Mouse (Mus musculus) neural tube, embryonic 11.5 days (tissue): ENCODE measurements at regions not wholly inside any gene's neighbourhood (a gene's known extent, or its start where the extent isn't known, plus 50 kb on each side); places are given as distances from the start of the nearest gene placed in this dataset.

Experiments used
- ATAC-seq: fragments of 200-750 bp; cut with Nextera tagmentation; 2 replicates; pipeline ENCODE4 v1.8.0; 2017; ENCODE audit warnings: moderate number of reproducible peaks, mild to moderate bottlenecking, moderate TSS enrichment, moderate library complexity; ENCODE audit not compliant: insufficient read depth, low FRiP score, low TSS enrichment
- DNase-seq: peaks from one replicate; pipeline ENCODE4 v3.0.0-alpha.2; 2015; ENCODE audit warnings: low spot score
- H3K27ac ChIP-seq: fragments of 300-500 bp; sonication (generic); 2 replicates; pipeline ENCODE4 v1.5.1; 2014; ENCODE audit warnings: low read depth, mild to moderate bottlenecking, low read length
- H3K27me3 ChIP-seq: fragments of 300-500 bp; sonication (generic); 2 replicates; pipeline ENCODE4 v1.6.1; 2014; ENCODE audit warnings: mild to moderate bottlenecking, low read length, mixed read lengths; ENCODE audit not compliant: control insufficient read depth, insufficient read depth
- H3K36me3 ChIP-seq: fragments of 300-500 bp; sonication (generic); 2 replicates; pipeline ENCODE4 v1.6.1; 2014; ENCODE audit warnings: mild to moderate bottlenecking, low read length, moderate library complexity, mixed read lengths; ENCODE audit not compliant: control insufficient read depth, insufficient read depth
- H3K4me1 ChIP-seq: fragments of 300-500 bp; sonication (generic); 2 replicates; pipeline ENCODE4 v1.6.1; 2014; ENCODE audit warnings: low read length, mixed read lengths; ENCODE audit not compliant: control insufficient read depth, insufficient read depth
- H3K4me2 ChIP-seq: fragments of 300-500 bp; sonication (generic); 2 replicates; pipeline ENCODE4 v1.6.1; 2014; ENCODE audit warnings: low read depth, mild to moderate bottlenecking, moderate library complexity
- H3K4me3 ChIP-seq: fragments of 300-500 bp; sonication (generic); 2 replicates; pipeline ENCODE4 v1.5.1; 2014; ENCODE audit warnings: low read depth, low read length
- H3K9ac ChIP-seq: fragments of 300-500 bp; sonication (generic); 2 replicates; pipeline ENCODE4 v1.6.1; 2014; ENCODE audit warnings: mild to moderate bottlenecking, low read length
- H3K9me3 ChIP-seq: fragments of 300-500 bp; sonication (generic); 2 replicates; pipeline ENCODE4 v1.6.1; 2016; ENCODE audit warnings: low read length; ENCODE audit not compliant: control insufficient read depth
- WGBS: fragments of 180-500 bp; shearing (Covaris S2); extraction: QIAGEN DNeasy Blood & Tissue Kit; methylation state at CpG from one replicate; pipeline ENCODE4 v1.1.7; 2014; 5-methylcytosine and 5-hydroxymethylcytosine counted together

DNA sequence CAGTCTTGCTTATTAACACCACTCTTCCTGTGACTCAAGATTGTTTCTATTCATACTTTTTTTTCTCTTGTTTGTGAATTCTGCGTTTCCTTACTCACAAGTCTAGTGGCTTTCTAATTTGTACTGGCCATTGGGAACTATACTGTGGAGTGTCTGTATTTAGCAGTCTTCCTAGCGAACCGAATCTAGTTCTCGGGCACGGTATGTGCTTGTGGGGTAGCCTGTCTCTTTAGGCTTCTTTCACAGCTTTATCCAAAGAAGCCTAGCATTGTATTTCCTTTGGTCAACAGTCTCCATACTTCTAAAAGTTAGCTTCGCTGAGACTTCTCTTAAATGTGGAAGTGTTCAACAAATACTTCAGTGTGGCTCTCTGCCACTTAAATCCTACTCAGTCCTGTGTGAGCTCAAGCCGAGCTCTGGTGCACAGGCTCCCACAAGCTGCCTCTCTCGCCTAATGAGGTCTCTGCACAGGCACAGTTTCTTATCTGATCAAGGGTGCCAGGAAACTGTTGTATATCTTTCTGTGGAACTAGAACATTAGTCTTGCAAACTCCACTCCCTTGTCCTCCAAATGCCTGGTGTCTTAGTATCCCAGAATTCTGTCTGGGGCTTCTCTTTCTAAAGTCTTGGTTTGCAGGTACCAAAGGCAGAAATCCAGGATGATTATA lies 171.9 kb upstream of the Slco3a1 start:
- Histone ChIP-seq H3K36me3 (no peaks in the 10 kb centered on the region), H3K9me3 (no peaks in the 10 kb centered on the region), H3K4me3 (no peak overlapping the region), H3K4me2 (no peak overlapping the region), H3K9ac (no peak overlapping the region), H3K4me1 (no peaks in the 10 kb centered on the region), H3K27ac (no peak overlapping the region), H3K27me3 (no peaks in the 10 kb centered on the region)
- 88% methylated on average over 8 of the region's 8 CpGs for WGBS
- no peak for ATAC-seq
- DNase-seq, result no peak

DNA sequence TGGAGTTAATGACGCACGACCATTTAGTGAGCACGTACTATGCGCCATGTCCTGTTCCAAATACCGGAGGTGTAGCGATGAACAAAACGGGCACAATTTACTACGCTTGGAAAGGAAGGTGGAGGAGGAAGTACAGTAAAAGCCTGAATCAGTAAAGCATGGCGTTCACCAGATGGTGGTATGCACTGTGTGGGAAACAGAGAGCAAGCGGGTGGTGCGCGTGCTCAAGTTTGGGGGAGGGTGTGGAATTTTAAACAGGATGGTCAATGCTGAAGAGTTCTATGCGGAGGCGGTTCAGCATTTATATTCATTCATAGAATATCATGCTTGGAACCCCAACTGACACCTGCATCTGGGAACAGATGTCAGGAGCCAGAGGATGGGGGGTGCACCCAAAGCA lies 164.7 kb upstream of the Slco3a1 start:
- ATAC-seq (no peak), DNase-seq (no peak)
- H3K36me3 ChIP-seq, result no peaks in the 10 kb centered on the region
- 94% methylated on average over 14 of the region's 14 CpGs for WGBS
- no peaks in the 10 kb centered on the region for H3K4me1 ChIP-seq
- no peak overlapping the region for H3K4me2 ChIP-seq
- H3K9ac ChIP-seq, result no peak overlapping the region
- no peaks in the 10 kb centered on the region for H3K9me3 ChIP-seq
- H3K27ac ChIP-seq, result no peak overlapping the region
- no peak overlapping the region for H3K4me3 ChIP-seq
- no peaks in the 10 kb centered on the region for H3K27me3 ChIP-seq

DNA sequence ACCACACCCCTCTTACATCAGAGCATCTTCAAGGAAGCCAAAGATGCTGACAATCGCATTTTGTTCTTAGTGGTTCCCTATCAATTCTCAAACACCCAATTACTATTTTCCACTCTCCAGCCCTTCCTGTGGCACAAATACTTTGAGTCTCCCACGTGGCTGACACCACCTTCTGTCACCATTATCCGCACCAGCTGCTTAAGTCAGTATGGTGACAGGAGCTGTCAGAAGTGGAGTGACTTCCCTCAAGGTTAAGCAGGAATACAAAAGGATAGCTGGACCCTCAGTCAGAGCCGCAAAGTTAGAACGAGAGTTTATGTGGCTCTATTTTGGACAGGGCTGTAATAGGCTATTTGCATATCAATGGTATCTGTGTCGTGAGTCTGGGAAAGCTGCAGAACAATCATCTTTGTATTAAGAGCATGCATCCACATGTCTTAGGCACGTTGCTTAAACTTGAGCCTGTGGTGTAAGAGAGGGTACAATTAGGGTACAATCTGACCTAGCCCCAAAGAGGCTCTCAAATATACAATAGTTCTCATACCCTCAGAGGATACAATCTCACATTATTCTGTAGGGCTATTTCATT lies 155.5 kb upstream of the Slco3a1 start:
- 42% methylated on average over 7 of the region's 7 CpGs for WGBS

DNA sequence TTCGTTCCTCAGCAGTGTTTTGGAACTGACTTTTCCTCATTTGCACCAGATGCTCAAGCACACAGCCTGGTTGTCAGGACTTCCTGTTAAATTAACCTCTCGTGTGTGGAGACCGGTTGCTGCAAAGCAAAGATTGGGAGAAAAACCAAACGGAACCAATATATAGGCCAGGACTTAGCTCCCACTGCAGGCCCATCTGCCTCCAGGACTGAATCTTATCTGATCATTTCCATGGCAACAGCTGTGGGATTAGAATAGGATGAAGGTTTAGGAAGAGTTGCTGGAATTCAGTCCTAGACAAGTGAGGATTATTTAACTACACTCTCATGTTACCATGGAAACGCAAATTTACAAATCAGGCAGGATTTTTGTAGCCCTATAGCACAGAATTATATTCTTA lies 154.4 kb upstream of the Slco3a1 start:
- WGBS, result 49% methylated on average over 5 of the region's 5 CpGs
- no peaks in the 10 kb centered on the region for H3K4me1 ChIP-seq
- no peak overlapping the region for H3K27ac ChIP-seq
- no peak overlapping the region for H3K4me3 ChIP-seq
- H3K9ac ChIP-seq, result no peak overlapping the region
- H3K9me3 ChIP-seq, result no peaks in the 10 kb centered on the region
- DNase-seq, result peak; percentile 24
- H3K36me3 ChIP-seq, result no peaks in the 10 kb centered on the region
- H3K4me2 ChIP-seq, result no peak overlapping the region
- no peaks in the 10 kb centered on the region for H3K27me3 ChIP-seq
- ATAC-seq, result no peak

More for the DNA sequence above, 155.5 kb upstream of the Slco3a1 start:
- H3K27me3 ChIP-seq, result no peaks in the 10 kb centered on the region
- H3K27ac ChIP-seq, result no peak overlapping the region
- DNase-seq (peak; percentile 19), ATAC-seq (peak; percentile 50; the same call in 1 of the 2 replicates)
- no peak overlapping the region for H3K4me3 ChIP-seq
- no peaks in the 10 kb centered on the region for H3K9me3 ChIP-seq
- no peaks in the 10 kb centered on the region for H3K4me1 ChIP-seq
- H3K4me2 ChIP-seq, result no peak overlapping the region
- no peaks in the 10 kb centered on the region for H3K36me3 ChIP-seq
- H3K9ac ChIP-seq, result no peak overlapping the region

DNA sequence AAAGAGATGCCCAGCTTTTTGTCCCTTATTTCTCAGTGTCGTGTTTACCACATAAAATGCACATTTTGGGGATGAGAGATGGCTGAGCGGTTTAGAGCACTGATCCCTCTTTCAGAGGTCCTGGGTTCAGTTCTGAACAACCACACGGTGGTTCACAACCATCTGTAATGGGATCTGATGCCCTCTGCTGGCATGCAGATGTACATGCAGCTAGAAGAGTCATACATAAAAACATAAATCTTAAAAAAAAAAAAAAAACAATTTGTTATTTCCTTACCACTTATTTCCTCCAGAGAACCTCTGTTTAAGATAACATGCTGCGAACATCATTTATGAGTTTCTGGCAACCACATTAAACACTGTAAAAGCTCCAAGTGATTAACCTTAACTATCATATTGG lies 149.0 kb upstream of the Slco3a1 start:
- ATAC-seq (no peak), DNase-seq (no peak)
- Histone ChIP-seq H3K27me3 (no peaks in the 10 kb centered on the region), H3K4me3 (no peak overlapping the region), H3K4me1 (no peaks in the 10 kb centered on the region), H3K4me2 (no peak overlapping the region), H3K36me3 (no peaks in the 10 kb centered on the region), H3K9me3 (no peaks in the 10 kb centered on the region; the same call in 1 of the 2 replicates), H3K27ac (no peak overlapping the region), H3K9ac (no peak overlapping the region)
- 72% methylated on average over 4 of the region's 4 CpGs for WGBS

DNA sequence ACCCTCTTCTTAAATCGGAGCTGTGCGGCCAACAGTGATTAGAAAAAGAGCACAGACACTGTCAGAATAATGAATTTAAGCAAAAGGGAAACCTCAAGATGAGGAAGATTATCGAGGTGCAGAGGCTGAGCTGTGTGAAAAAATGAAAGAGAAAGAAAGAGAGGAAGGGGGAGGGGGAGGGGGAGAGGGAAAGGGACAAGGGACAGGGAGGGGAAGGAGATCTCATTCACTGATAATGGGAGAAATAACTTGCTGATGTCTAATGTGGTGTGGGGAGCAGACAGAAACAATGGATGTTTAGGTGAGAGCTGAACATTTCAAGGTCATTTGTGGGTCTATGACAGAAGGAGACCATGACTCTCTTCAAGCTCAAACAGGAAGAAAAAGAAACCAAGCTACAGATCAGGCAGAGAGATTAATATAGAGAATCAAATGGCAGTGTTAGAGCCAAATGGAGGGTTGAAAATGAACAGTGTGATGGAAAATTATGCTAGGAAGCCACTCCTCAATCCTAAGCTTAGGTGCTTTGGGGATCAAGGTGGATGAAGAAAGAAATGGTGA lies 143.3 kb upstream of the Slco3a1 start:
- Histone ChIP-seq H3K4me3 (no peak overlapping the region), H3K27me3 (no peaks in the 10 kb centered on the region), H3K27ac (no peak overlapping the region), H3K9ac (no peak overlapping the region), H3K4me1 (no peaks in the 10 kb centered on the region), H3K9me3 (no peaks in the 10 kb centered on the region), H3K36me3 (no peaks in the 10 kb centered on the region), H3K4me2 (no peak overlapping the region)
- whole genome bisulfite sequencing, result 89% methylated on average over 3 of the region's 3 CpGs
- no peak for ATAC-seq
- DNase-seq, result no peak

DNA sequence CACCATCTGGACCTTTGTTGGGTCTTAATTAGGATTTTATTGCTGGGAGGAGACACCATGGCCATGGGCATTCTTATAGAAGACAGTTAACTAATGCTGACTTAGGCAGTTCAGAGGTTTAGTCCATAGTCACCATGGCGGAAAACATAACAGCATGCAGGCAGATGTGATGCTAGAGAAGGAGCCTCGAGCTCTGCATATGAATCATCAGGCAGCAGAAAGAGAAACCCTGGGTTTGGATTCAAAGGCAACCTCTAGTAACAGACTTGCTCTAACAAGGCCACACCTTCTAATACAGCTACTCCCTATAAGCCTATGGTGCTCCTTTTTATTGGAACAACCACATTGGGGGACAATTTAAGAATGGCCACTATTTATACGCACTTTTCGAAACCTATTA lies 141.7 kb upstream of the Slco3a1 start:
- Histone ChIP-seq H3K27me3 (no peaks in the 10 kb centered on the region), H3K9ac (no peak overlapping the region), H3K36me3 (no peaks in the 10 kb centered on the region), H3K9me3 (no peaks in the 10 kb centered on the region), H3K4me1 (no peaks in the 10 kb centered on the region), H3K4me3 (no peak overlapping the region), H3K4me2 (no peak overlapping the region), H3K27ac (no peak overlapping the region)
- WGBS, result 86% methylated on average over 4 of the region's 4 CpGs
- DNase-seq (no peak), ATAC-seq (no peak)

DNA sequence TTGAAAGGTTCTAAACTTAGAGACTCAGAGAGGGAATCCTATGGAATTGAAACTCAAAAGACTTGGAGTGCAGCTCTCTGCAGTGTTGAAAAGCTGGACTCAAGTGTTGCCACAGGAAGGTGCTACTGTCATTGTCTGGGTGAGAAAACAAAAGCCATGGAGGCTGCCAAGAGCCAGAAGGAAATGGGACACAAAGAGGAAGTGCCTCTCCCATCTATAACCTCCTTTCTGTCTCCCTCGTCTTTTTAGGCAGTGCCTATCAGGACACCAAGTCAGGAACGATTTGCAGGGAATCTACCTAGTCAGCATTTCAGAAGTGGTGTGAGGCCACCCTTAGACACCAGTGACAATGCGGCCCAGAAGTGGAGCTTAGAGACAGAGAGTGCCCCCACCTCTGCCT lies 138.5 kb upstream of the Slco3a1 start:
- no peaks in the 10 kb centered on the region for H3K9me3 ChIP-seq
- no peaks in the 10 kb centered on the region for H3K27me3 ChIP-seq
- no peak overlapping the region for H3K4me2 ChIP-seq
- no peak overlapping the region for H3K27ac ChIP-seq
- no peak for ATAC-seq
- no peak overlapping the region for H3K4me3 ChIP-seq
- no peak overlapping the region for H3K9ac ChIP-seq
- no peaks in the 10 kb centered on the region for H3K36me3 ChIP-seq
- H3K4me1 ChIP-seq, result peaks cover 2% of the 10 kb centered on the region; the same call in 1 of the 2 replicates
- 71% methylated on average over 3 of the region's 3 CpGs for WGBS
- no peak for DNase-seq

DNA sequence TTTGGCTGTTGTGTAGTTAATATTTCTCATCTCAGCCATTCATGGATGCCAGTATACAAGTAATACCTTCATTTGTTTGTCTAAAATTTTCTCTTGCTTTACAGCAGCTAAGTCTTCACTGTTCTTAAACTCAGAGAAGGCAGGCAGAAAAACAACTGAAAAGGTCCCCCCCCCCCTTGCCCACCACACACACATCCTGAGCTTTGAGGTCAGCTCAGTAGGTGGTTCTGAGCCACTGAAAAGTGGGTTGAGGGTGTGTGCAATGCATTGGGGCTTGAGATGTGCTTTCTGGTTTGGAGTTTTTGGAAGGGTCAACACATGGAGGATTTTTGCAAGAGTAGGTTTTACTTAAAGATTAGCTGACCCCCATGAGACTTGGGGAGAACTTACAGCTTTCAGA lies 136.1 kb upstream of the Slco3a1 start:
- no peak overlapping the region for H3K4me3 ChIP-seq
- no peak for DNase-seq
- H3K27ac ChIP-seq, result no peak overlapping the region
- H3K9ac ChIP-seq, result no peak overlapping the region
- H3K9me3 ChIP-seq, result no peaks in the 10 kb centered on the region
- H3K4me2 ChIP-seq, result no peak overlapping the region
- no peaks in the 10 kb centered on the region for H3K27me3 ChIP-seq
- ATAC-seq, result no peak
- no peaks in the 10 kb centered on the region for H3K36me3 ChIP-seq
- H3K4me1 ChIP-seq, result peaks cover 5% of the 10 kb centered on the region
